ENCODE assay signal across 17 mouse cellular contexts in genomic region chr17:18360602-18361001, GRCm38 (mm10).
"Had no signal": no experiment of that assay in that cellular context is flagged by ENCODE, and none has a peak within 500 bp of the region (broad histone marks: within the 10 kb centered on the region; RNA-seq: fewer than 3 reads in every experiment).

No protein-coding gene starts in this region.

- H3K27me3 ChIP-seq: neural tube, embryonic 12.5 days; neural tube, embryonic 13.5 days; neural tube, embryonic 15.5 days; stomach, embryonic 15.5 days had no signal

- H3K9ac ChIP-seq: neural tube, embryonic 12.5 days; neural tube, embryonic 13.5 days; neural tube, embryonic 15.5 days; stomach, embryonic 15.5 days had no signal

- H3K4me1 ChIP-seq: neural tube, embryonic 12.5 days; neural tube, embryonic 13.5 days; neural tube, embryonic 15.5 days; stomach, embryonic 15.5 days had no signal

- H3K9me3 ChIP-seq: stomach, embryonic 15.5 days had no signal

- H3K36me3 ChIP-seq: neural tube, embryonic 12.5 days; neural tube, embryonic 13.5 days; neural tube, embryonic 15.5 days; stomach, embryonic 15.5 days had no signal

- DNase-seq: retina, postnatal 1 day; right cerebral cortex, adult 18-20 months; right cerebral cortex, postnatal 14 days; right cerebral cortex, postnatal 25 days; right cerebral cortex, postnatal 4 days; spleen, adult 18-20 months; thymus, adult 18-20 months; thymus, adult 2 months; thymus, postnatal 14 days; thymus, postnatal 25 days; thymus, postnatal 36 days; thymus, postnatal 4 days had no signal

- H3K4me3 ChIP-seq: neural tube, embryonic 12.5 days; neural tube, embryonic 13.5 days; neural tube, embryonic 15.5 days; stomach, embryonic 15.5 days had no signal

- H3K27ac ChIP-seq: neural tube, embryonic 12.5 days; neural tube, embryonic 13.5 days; neural tube, embryonic 15.5 days; stomach, embryonic 15.5 days; stomach, postnatal 0 days had no signal
